Mouse (Mus musculus) MEL (cell line): ENCODE results near the gene Sytl3. TPM values are rescaled to one million over a fixed set of nuclear protein-coding genes. Genes with fewer than 3 reads are reported as not detected.

Source experiments
- DNase-seq: peaks from one replicate; pipeline ENCODE4 v3.0.0; 2011; ENCODE audit warnings: low read depth, low spot score
- H3K27ac ChIP-seq: 2 replicates; pipeline ENCODE4 v1.5.1; 2012; ENCODE audit warnings: low read depth, mild to moderate bottlenecking, control low read depth, low read length, moderate library complexity; ENCODE audit not compliant: control insufficient read depth
- H3K27me3 ChIP-seq, 2 experiments: fragments of 150-350 bp in 1 of 2; sonication (generic) in 1 of 2; 2 replicates each; pipeline ENCODE4 v1.6.1; 2012; ENCODE audit warnings: low read length in 2 of 2, mild to moderate bottlenecking in 2 of 2, improper control_type of control experiment in 1 of 2, moderate library complexity in 1 of 2; ENCODE audit not compliant: insufficient read depth in 2 of 2, control insufficient read depth in 1 of 2
- H3K36me3 ChIP-seq, 2 experiments: 2 replicates each; pipeline ENCODE4 v1.6.1; 2012 to 2014; ENCODE audit warnings: low read length in 2 of 2, improper control_type of control experiment in 1 of 2, inconsistent platforms in 1 of 2, mild to moderate bottlenecking in 1 of 2; ENCODE audit not compliant: insufficient read depth in 2 of 2, control insufficient read depth in 1 of 2
- H3K4me1 ChIP-seq, 2 experiments: fragments of 150-350 bp in 1 of 2; sonication (generic) in 1 of 2; 2 replicates each; pipeline ENCODE4 v1.6.1; 2012; ENCODE audit warnings: low read length in 2 of 2, improper control_type of control experiment in 1 of 2, mild to moderate bottlenecking in 1 of 2; ENCODE audit not compliant: insufficient read depth in 2 of 2, control insufficient read depth in 1 of 2
- H3K4me3 ChIP-seq, 2 experiments: fragments of 150-350 bp in 1 of 2; sonication (generic) in 1 of 2; 2 replicates each; pipeline ENCODE4 v1.5.1; 2012; ENCODE audit warnings: low read depth in 2 of 2, low read length in 2 of 2, mild to moderate bottlenecking in 2 of 2, moderate library complexity in 2 of 2, control low read depth in 1 of 2, improper control_type of control experiment in 1 of 2; ENCODE audit not compliant: control insufficient read depth in 1 of 2, insufficient read depth in 1 of 2
- H3K79me2 ChIP-seq: 2 replicates; pipeline ENCODE4 v1.6.1; 2012; ENCODE audit warnings: mild to moderate bottlenecking, low read length, moderate library complexity; ENCODE audit not compliant: control insufficient read depth, poor library complexity, insufficient read depth
- H3K9ac ChIP-seq: 2 replicates; pipeline ENCODE4 v1.6.1; 2012; ENCODE audit warnings: low read depth, mild to moderate bottlenecking, control low read depth, low read length, moderate library complexity; ENCODE audit not compliant: control insufficient read depth, poor library complexity, severe bottlenecking
- H3K9me3 ChIP-seq: fragments of 150-350 bp; sonication (generic); replicated peaks from 2 replicates; pipeline ENCODE4 v1.6.1; 2012; ENCODE audit warnings: mild to moderate bottlenecking, low read length, improper control_type of control experiment, moderate library complexity; ENCODE audit not compliant: insufficient read depth
- CHD2 ChIP-seq: IDR thresholded peaks from 2 replicates; pipeline ENCODE4 v1.6.1; 2011; ENCODE audit warnings: low read length, improper control_type of control experiment
- ELF1 ChIP-seq: IDR thresholded peaks from 2 replicates; pipeline ENCODE4 v1.6.1; 2014; ENCODE audit warnings: low read depth, mild to moderate bottlenecking, inconsistent platforms, low read length, improper control_type of control experiment, moderate library complexity
- HCFC1 ChIP-seq: IDR thresholded peaks from 2 replicates; pipeline ENCODE4 v1.6.1; 2012; ENCODE audit warnings: low read depth, mild to moderate bottlenecking, inconsistent platforms, low read length, improper control_type of control experiment, moderate library complexity
- MAFK ChIP-seq: IDR thresholded peaks from 2 replicates; pipeline ENCODE4 v1.6.1; 2011; ENCODE audit warnings: low read depth, mild to moderate bottlenecking, low read length, improper control_type of control experiment, borderline replicate concordance
- MAZ ChIP-seq: IDR thresholded peaks from 2 replicates; pipeline ENCODE4 v1.6.1; 2012; ENCODE audit warnings: low read depth, mild to moderate bottlenecking, inconsistent platforms, low read length, improper control_type of control experiment
- SIN3A ChIP-seq: IDR thresholded peaks from 2 replicates; pipeline ENCODE4 v1.6.1; 2012; ENCODE audit warnings: low read length, improper control_type of control experiment, inconsistent platforms
- SMC3 ChIP-seq: IDR thresholded peaks from 2 replicates; pipeline ENCODE4 v1.6.1; 2011; ENCODE audit warnings: low read depth, low read length, improper control_type of control experiment
- TAL1 ChIP-seq: IDR thresholded peaks from 2 replicates; pipeline ENCODE4 v1.6.1; 2012; ENCODE audit warnings: mild to moderate bottlenecking, inconsistent platforms, low read length, moderate library complexity, mixed read lengths
- TBP ChIP-seq: IDR thresholded peaks from 2 replicates; pipeline ENCODE4 v1.8.0; 2011; ENCODE audit warnings: low read depth, low read length, improper control_type of control experiment
- UBTF ChIP-seq: IDR thresholded peaks from 2 replicates; pipeline ENCODE4 v1.6.1; 2012; ENCODE audit warnings: low read depth, mild to moderate bottlenecking, inconsistent platforms, low read length, improper control_type of control experiment, moderate library complexity, borderline replicate concordance; ENCODE audit not compliant: insufficient read depth
- USF1 ChIP-seq: IDR thresholded peaks from 2 replicates; pipeline ENCODE4 v1.6.1; 2014; ENCODE audit warnings: low read depth, mild to moderate bottlenecking, inconsistent platforms, low read length, improper control_type of control experiment, moderate library complexity
- USF2 ChIP-seq, 2 experiments: IDR thresholded peaks; 2 replicates each; pipeline ENCODE4 v1.6.1; 2011 to 2012; ENCODE audit warnings: improper control_type of control experiment in 2 of 2, low read length in 2 of 2, borderline replicate concordance in 1 of 2, inconsistent platforms in 1 of 2, low read depth in 1 of 2, mild to moderate bottlenecking in 1 of 2; ENCODE audit not compliant: insufficient read depth in 1 of 2
- ZNF384 ChIP-seq: IDR thresholded peaks from 2 replicates; pipeline ENCODE4 v1.6.1; 2012; ENCODE audit warnings: low read depth, mild to moderate bottlenecking, inconsistent platforms, low read length, improper control_type of control experiment
- polyA plus RNA-seq, 2 experiments: library from polyadenylated mRNA; stranded (reverse) in 1 of 2; unstranded in 1 of 2; fragments of >175 nt in 1 of 2; fragments of >200 nt in 1 of 2; gene quantifications; 2 replicates each; pipeline versions ENCODE4 v1.2.1 to v1.2.4; 2012; ENCODE audit warnings: low replicate concordance in 2 of 2, low read depth in 1 of 2; ENCODE audit not compliant: insufficient read length in 2 of 2, insufficient read depth in 1 of 2, missing spikeins in 1 of 2
- total RNA-seq: library from RNA; depleted of rRNA; stranded (reverse); fragments of 300-350 nt; gene quantifications from 2 replicates; pipeline ENCODE4 v1.2.3, GENCODE M21; 2012

Gene Sytl3
- total and polyA plus RNA-seq, 3 experiments = not detected

DNA sequence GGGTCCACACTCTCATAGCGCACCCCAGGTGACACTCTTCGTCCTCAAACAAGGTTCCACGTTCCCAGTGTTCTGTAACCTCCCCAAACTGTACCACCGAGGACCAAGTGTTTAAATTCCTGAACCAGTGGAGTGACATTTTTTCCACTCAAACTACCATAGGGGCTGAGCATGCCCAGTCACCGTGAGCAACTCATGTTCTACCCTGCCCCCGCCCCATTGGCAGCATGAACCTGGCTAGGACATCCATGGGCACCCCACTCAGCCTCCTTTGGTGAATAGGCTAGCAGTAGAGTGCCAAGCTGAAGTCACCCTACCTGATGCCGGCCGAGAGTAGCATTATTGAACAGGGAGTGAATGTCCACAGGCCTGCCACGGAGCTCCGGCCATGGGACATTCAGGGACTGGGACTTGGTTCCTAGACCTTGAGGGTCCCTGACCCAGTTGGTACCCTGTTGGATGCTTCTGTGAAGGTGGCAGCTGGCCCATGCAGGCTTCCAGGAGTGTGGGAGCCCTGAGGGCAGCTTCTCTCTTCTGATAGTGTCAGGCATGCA is 74.5 kb downstream of the Sytl3 start:
- no peaks in the 10 kb centered on the region for H3K36me3 ChIP-seq
- no peak for TF ChIP-seq SMC3
- TF ChIP-seq, all 39 proteins: peak for 0
- no peaks in the 10 kb centered on the region for H3K79me2 ChIP-seq
- no peak for DNase-seq
- H3K27me3 ChIP-seq = no peaks in the 10 kb centered on the region
- H3K9me3 ChIP-seq = no peaks in the 10 kb centered on the region
- no peaks in the 10 kb centered on the region for H3K4me1 ChIP-seq
- H3K4me3 ChIP-seq = no peak overlapping the region
- H3K27ac ChIP-seq = no peak overlapping the region
- no peak overlapping the region for H3K9ac ChIP-seq

DNA sequence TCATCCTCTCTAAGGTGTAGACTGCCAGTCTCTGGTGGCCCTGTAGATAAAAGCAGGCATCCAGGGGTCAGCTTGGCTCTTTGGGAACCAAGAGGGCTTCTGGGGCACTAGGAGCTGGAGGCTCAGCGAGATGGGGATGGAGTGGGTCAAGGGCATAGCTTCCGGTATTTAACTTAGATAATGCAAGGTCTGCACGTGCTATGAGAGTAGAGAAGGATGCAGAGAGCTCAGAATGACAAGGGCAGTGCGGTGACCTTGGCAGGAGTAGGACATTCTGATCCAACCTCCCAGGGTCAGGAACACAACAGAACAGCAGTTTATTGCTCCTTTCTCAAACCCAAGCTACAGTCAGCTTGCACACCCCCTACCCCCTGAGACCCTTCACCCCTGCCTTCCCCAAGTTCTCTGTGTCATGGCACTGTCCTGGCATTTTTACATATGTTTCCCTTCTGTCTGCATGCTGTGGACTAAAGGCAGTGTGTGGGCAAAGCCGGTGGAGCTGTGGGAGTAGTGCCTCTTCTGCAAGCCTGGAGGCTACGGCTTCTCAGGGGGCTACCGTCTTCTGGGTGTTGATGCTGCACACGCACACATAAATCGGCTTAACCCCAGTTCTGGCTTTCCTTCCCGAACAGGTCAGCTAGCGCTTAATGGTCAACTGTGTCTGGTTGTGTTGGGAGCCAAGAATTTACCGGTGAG is 76.0 kb downstream of the Sytl3 start:
- TF ChIP-seq ELF1 (no peak), HCFC1 (no peak), TAL1 (no peak), TBP (no peak), ZNF384 (no peak), USF1 (no peak), USF2 (IDR thresholded peaks at IDR 0.05; ENCODE audit: borderline replicate concordance in 1 of 2, insufficient read depth in 1 of 2, low read depth in 1 of 2, low read length in 2 of 2) (no peak), CHD2 (no peak), MAFK (no peak), SIN3A (no peak), UBTF (no peak), MAZ (no peak)
- no peak for DNase-seq
- Histone ChIP-seq H3K9me3 (no peaks in the 10 kb centered on the region), H3K4me3 (no peak overlapping the region), H3K27me3 (no peaks in the 10 kb centered on the region), H3K36me3 (no peaks in the 10 kb centered on the region; a peak in 1 of 4 replicates), H3K4me1 (no peaks in the 10 kb centered on the region), H3K27ac (no peak overlapping the region), H3K79me2 (no peaks in the 10 kb centered on the region), H3K9ac (no peak overlapping the region)
